In the genomic region with DNA sequence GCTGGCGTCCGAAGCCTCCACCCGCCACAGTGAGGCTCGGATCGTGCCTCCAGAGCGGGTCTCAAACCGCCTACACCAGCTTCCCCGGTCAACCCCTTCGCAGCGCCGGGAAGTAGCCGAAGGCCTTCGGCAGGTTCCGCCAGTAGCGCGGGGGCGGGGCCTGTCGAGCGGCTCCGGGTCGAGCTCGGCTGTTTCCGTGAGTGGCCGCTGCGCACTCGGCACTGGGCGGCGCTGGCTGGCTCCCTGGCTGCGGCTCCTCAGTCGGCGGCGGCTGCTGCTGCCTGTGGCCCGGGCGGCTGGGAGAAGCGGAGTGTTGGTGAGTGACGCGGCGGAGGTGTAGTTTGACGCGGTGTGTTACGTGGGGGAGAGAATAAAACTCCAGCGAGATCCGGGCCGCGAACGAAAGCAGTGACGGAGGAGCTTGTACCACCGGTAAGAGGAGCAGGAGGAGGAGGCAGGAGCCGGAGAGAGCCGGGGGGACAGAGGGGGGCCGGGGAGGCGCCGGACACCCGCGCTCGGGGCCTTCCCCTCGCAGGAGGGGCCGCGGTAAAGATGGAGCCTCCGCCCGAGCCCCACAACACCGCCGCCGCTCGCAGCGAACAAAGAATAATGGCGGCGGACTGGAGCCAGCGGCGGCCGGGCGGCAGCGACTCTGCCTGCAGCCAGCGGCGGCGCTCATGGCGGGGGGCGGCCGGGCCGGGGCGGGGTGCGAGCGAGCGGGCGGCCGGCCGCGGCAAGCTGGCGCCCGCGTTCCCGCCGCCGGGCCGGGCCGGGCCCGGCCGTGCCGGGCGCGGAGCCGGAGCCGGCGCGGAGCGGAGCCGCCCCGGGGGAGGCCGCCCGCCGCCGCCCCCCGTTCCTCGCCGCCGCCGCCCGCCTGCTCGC, we compare ENCODE assay signal across 8 mouse cellular contexts. TPM values are rescaled to one million over a fixed set of nuclear protein-coding genes. Genes with fewer than 3 reads are reported as not detected.
DNase-seq lines count a peak whose midpoint lies in the region; ATAC-seq lines count a peak whose summit lies in the region.

A gene (plus strand): TSS at position 57 of the 882 bp plus-strand sequence.

- H3K9me3 ChIP-seq in lung, embryonic 16.5 days (ENCODE audit: control insufficient read depth, low read length), result no peaks in the 10 kb centered on the region

- DNase-seq in MEL-GATA-1-ER (ENCODE audit: extremely low read depth, low read depth), result peak; percentile 87
- DNase-seq in cerebellum, adult 8-10 months, result peak; percentile 98
- DNase-seq in forelimb bud, embryonic 11.5 days (ENCODE audit: low read depth, low spot score), result peak; percentile 94
- peak; percentile 90 for DNase-seq in layer of hippocampus, adult 9-10 months (ENCODE audit: low spot score)
- DNase-seq in ovary, postnatal 10 days (ENCODE audit: low spot score), result peak; percentile 98
- peak; percentile 98 to 99 for DNase-seq in thymus, postnatal 10 days (ENCODE audit: low spot score in 2 of 2)

- H3K4me1 ChIP-seq in lung, embryonic 16.5 days (replicated peaks; ENCODE audit: control insufficient read depth, insufficient read depth, low read length), result peaks cover 14% of the 10 kb centered on the region

- peaks cover 3% of the 10 kb centered on the region; the same call in 1 of the 2 replicates for H3K36me3 ChIP-seq in lung, embryonic 16.5 days (ENCODE audit: control insufficient read depth, insufficient read depth, low read length)

- WGBS in lung, embryonic 16.5 days, result under 1% methylated on average over 70 of the region's 119 CpGs

- no peaks in the 10 kb centered on the region for H3K27me3 ChIP-seq in lung, embryonic 16.5 days (ENCODE audit: control insufficient read depth, insufficient read depth, low read depth, low read length)

- peak within 1 kb of the TSS; percentile 75 for H3K4me2 ChIP-seq in lung, embryonic 16.5 days (ENCODE audit: low read depth, low read length)

- peak within 1 kb of the TSS; percentile 100 for H3K27ac ChIP-seq in lung, embryonic 16.5 days (ENCODE audit: low read length)

- peak within 1 kb of the TSS; percentile 99 for H3K9ac ChIP-seq in lung, embryonic 16.5 days (ENCODE audit: low read length)

- peak within 1 kb of the TSS; percentile 95 for H3K4me3 ChIP-seq in lung, embryonic 16.5 days (ENCODE audit: low read length)

- peak; percentile 84 to 89 for ATAC-seq in hematopoietic stem cell, adult 5-6 weeks (replicated peaks in 1 of 2; ENCODE audit: insufficient read depth in 1 of 2, low FRiP score in 2 of 2, low TSS enrichment in 1 of 2, low read depth in 1 of 2, poor library complexity in 2 of 2, severe bottlenecking in 2 of 2)
- ATAC-seq in lung, embryonic 16.5 days (ENCODE audit: low read depth), result peak; percentile 98

RNA-seq across cellular contexts. Expression of the gene that starts here (rescaled TPM):
- 89.2 and 94.5 TPM in 2 replicates for total RNA-seq in hematopoietic stem cell, adult 5-6 weeks (2017)
- 34.0 and 34.9 TPM in 2 replicates for polyA plus RNA-seq in lung, embryonic 16.5 days (2015; fragmentation: Nextera tagmentation; extraction: Ambion mirVana)

Comparison
In these comparisons a context has a peak if more than half of its experiments do, and no peak if none do; other contexts are left out.
1. Peak in every context shown above with its lines: DNase-seq, ATAC-seq, H3K4me3 ChIP-seq and H3K27ac ChIP-seq.